Mouse (Mus musculus) T-helper 17 cell (primary cell): Measurements from ENCODE around the gene Gm20388.

Experiments
- in situ Hi-C, 2 experiments: fragments of 300-600 bp; cut with MboI, MseI; formaldehyde crosslinking; loops; 1 replicate in 1 of 2; 2 replicates in 1 of 2; pipeline ENCODE4 v1.15.1; 2025; ENCODE audit warnings: high pct_unique_total_duplicates in 2 of 2

Gene Gm20388

DNA sequence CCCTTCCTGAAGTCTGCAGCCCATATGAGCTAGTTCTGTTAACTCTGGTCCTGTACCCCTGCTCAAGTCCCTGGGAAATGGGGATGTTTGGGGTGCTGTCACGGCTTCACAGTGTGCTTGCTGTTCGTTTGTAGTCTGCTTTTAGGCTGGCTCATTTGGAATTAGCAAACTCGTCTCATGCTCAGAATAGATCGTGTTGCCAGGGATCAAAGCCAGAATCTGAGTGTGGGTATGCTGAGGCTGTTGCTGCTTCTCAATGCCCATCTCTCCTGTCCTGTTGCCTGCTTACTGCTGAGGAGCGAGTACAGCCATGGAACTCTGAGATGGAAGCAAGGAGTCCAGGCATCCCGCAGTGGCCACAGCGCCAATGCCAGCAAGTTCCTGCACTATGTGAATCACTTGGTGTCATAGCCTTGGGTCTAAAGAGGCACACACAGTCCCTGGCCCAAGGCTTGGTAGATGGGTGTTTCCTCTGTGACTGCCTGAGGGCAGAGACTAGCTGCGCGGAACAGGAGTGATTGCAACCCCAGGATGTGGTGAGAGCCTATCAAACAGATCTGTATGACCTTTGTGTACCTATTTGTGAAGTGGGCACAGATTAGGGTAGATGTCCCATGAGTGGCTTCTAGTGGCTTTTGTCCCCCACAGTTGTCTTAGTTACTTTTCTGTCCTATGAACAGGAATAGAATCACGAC lies 4364.9 kb downstream of the Gm20388 start:
- in situ Hi-C loops, result loop anchor here in 1 of 2 experiments (5.0 kb wide), 1 partner anchor 38 kb away; no protein-coding TSS in a partner anchor

- in situ Hi-C loops, result loop anchor here in 1 of 2 experiments (5.0 kb wide), 1 partner anchor 41 kb away; no protein-coding TSS in a partner anchor
These were observed 4367.6 kb downstream of the Gm20388 start for GRCm38 (mm10) chr8:124277951-124278910.

DNA sequence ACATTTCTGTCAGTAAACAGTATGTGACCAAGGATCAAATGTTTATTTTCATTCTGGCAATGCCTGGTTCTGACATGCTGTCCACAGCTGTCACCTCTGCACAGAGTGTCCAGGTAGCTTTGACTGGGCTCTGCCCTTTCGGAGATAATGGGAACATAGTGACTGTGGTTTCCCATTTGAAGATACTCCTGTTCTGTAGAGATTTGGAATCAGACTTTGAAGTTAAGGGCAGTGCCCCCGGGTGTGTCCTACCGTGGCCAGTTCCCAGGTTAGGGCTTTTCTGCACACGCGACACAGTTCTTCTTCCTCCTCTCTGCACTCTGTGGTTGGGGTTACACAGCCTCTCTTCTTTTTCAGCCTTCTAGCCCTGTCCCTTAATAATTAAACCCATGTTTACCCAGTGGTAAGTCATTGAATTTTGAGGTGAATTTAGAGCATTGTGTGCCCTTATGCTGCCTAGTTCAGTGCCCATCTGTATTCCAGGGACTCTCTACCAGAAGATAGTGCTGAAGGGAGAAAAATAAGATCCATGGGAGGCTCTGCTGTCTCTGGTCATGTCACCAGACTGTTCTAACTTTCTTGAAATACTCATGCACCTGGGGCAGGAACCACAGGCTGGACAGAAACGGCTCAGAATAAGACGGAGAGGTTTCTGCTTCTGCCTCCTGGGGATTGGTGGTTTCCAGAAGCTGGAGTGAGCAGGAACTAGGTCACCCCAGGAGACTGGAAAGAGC lies 4368.5 kb downstream of the Gm20388 start:
- in situ Hi-C loops, result loop anchor here in 1 of 2 experiments (5.0 kb wide), 1 partner anchor 42 kb away; no protein-coding TSS in a partner anchor

GRCm38 (mm10) chr8:124279690-124279985 lies 4369.0 kb downstream of the Gm20388 start:
- in situ Hi-C loops, result loop anchor here in 1 of 2 experiments (5.0 kb wide), 1 partner anchor 42 kb away; no protein-coding TSS in a partner anchor

DNA sequence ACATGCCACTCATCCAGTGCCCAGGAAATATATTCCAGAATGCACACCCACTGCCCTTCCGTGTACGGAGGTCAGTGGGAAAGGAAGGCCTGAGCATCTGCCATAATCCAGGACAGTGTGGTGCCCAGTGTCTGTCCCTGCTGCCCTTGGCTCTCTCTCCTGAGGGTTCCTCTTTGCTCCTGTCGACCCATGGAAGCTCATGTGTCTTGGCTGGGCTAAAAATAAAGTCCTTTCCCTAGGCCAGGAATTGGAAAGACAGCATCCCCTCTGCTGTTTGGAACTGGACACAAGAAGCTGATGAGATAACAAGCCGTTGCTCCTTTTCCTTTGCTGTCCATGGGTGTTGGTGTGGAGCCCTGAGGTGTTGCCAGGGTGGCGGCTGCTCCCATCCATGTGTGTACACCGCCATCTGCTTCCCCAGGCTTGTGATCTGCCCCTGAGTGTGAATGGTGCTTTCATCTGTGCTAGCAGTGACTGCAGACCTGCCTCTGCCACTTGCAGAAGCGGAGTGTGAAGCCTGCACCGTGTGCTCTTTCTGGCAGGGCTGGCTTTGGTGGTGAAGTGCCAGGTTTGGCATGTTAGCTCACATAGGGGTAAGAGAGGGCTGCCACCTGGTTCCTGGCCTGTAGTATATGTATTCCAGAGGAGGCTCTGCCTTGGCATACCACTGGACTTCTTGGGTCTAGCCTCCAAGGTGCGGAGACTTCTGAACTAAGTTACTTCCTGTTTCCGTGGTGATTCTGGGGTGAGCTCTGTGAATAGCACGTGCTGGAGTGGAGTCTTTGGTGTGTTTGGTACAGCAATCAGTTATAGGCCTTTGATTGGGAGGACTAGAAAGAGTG lies 4371.3 kb downstream of the Gm20388 start:
- in situ Hi-C loops, result no loop called here

DNA sequence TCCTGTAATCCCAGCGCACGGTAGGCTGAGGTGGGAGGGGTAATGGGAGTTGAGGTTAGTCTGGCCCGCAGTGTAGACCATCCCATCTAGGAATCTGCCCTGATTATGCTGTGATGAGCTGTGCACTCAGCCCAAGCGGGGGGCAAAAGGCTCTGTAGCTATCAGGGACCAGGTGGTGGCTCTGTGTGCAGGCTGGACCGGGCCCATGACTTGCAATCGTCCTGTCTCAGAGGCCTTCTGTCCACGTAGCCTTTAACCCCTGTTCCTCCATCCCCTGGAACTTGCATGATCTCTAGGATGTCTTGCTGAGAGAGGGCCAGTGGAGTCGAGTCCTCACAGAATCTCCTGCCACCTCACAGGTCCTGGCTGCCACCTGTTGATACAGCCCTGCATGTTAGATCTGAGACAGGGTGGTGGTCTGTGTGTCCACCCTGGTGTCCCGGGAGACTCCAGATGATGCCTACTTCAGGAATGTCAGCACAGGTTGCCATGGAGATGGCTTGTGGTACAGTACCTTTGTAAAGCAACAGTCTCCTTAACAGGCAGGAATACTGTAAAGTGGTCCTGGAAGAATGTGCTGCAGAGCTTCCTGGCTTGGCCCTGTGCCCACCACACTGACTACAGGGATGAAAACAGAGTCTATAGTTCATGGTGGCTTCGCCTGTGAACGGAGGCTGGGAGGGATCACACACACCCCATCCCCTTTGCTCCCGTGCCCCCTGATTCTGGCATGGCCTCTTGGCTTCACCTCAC lies 4372.4 kb downstream of the Gm20388 start:
- in situ Hi-C loops, result no loop called here

DNA sequence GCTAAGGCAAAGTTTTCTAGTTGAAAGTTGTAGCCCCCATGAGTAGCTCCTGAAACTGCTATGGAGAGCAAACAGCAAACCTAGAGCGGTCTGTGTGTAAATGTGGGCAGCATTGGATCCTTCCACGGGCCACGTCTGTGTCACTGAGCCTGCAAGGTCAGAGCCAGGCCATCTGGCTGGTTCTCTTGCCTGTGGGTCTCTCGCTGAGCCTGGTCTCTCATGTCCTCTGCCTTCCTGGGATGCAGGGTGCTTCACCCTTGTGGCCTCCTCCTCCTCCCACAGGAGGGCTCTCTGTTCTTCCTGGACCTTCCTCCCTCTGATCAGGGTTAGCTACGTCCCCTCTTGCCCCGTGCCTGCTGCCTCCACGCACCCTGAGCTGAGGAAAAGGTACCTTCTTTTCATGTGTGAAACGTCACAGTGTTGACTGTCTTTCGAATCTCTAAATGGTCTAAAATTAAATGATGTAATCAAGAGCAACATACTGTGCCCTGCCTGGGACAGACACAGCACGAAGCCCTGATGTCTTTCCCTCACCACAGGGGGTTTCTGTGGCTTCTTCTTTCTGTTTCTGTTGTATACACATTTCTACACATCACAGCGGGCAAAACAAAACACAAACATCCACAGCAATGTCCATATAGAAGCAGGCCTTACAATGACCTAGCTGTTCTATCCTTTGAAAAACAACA lies 4373.1 kb downstream of the Gm20388 start:
- in situ Hi-C loops, result no loop called here

GRCm38 (mm10) chr8:124284333-124284711 lies 4373.7 kb downstream of the Gm20388 start:
- in situ Hi-C loops, result no loop called here

DNA sequence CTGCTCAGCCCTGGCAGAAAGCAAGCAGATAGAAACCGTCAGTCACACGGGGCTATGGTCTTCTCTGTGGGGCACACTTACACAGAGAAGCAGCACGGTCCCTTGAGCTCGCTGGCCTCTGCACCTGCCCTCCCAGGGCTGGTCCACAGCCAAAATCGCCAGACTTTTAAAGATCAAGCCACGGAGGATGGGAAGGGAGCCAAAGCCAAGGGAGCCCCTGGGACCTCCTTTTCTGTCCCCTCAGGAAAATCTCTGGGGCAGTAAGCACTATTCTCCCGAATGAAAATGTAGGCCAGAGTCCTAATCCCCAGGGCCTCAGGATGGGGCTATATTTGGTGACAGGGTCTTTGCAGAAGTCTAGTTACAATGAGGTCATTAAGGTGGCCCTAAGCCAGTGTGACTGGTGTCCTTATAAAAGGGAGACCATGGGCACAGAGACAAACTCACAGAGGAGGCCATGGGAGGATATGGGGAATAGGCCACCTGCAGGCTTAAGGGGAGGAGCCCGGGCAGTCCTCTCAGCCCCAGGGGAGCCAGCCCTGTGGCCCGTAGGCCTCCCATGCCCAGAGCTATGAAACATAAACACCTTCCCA lies 4374.4 kb downstream of the Gm20388 start:
- in situ Hi-C loops, result no loop called here

GRCm38 (mm10) chr8:124286461-124287124 lies 4376.0 kb downstream of the Gm20388 start:
- in situ Hi-C loops, result no loop called here

GRCm38 (mm10) chr8:124288215-124288864 lies 4377.7 kb downstream of the Gm20388 start:
- in situ Hi-C loops, result no loop called here

DNA sequence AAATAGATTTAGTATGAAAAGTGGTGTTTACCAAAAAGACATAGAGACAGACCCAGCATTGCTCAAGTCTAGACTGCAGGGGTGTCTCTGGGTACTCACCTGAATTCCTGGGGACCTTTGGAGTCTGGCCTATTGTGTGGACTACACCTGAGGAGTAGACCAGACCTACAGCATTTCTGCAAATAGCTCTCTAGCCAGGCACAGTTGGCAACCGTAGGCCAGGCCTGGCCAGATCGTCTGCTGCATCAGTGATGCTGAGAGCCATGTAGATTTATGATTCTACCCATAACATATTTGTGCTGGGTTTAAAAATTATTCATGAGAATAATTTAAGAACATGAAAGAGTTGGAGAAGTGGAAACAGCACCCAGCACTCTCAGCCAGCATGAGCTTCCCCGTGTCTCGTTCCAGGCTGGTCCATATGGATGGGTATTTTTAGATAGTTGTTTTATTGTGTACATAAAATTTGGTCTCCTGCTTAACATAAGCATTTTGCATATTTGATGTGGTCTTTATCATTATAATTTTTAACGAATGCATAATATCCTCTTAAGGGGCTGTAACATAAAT lies 4378.9 kb downstream of the Gm20388 start:
- in situ Hi-C loops, result no loop called here

DNA sequence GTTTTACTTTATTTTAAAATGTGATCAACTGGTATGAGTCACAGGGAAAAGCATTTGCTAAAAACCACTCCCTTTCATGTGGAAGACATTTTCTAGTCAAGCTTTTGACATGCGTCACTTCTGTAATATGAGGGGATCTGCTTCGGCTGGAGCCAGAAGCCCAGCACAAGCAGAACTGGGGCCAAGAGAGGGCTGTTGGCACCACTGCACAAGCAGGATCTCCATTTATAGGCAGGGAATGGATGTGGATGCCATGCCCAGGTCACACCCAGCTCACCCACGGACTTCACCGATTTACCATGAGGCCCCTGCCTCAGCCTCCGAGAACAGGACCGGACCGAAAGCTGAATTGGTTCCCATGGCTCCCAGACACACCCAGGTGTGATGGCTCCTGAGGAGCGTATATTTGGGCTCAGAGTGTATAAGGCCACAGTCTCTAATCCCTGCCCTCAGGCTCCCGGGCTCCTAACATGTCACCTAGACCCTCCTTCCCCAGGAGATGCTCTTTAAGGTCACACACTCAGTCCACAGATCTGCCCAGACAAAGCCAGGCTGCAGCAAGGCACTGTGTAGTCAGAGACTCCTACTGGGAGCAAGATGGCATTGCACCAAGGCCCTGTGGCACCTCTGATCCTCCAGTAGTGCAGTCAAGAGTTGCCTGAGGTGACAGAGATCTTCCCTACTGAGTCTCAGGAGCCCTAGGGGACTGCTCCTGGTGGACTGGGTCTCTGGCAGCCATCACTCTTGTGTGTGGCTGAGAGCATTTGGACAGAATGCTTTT lies 4380.5 kb downstream of the Gm20388 start:
- in situ Hi-C loops, result no loop called here

- in situ Hi-C loops, result no loop called here
These were observed 4381.1 kb downstream of the Gm20388 start for GRCm38 (mm10) chr8:124291693-124292092.

GRCm38 (mm10) chr8:124292965-124293364 lies 4382.3 kb downstream of the Gm20388 start:
- in situ Hi-C loops, result no loop called here

GRCm38 (mm10) chr8:124294425-124294824 lies 4383.8 kb downstream of the Gm20388 start:
- in situ Hi-C loops, result no loop called here

GRCm38 (mm10) chr8:124294900-124295299 lies 4384.3 kb downstream of the Gm20388 start:
- in situ Hi-C loops, result no loop called here
